Mouse (Mus musculus): ENCODE results near the gene Nap1l4.

Nap1l4 gene

GRCm38 (mm10) chr7:143513763-143514415 is 35.0 kb downstream of the Nap1l4 start:
- no peak for DNase-seq

- no peak for DNase-seq
Measured at GRCm38 (mm10) chr7:143511335-143511712, 37.6 kb downstream of the Nap1l4 start.

DNA sequence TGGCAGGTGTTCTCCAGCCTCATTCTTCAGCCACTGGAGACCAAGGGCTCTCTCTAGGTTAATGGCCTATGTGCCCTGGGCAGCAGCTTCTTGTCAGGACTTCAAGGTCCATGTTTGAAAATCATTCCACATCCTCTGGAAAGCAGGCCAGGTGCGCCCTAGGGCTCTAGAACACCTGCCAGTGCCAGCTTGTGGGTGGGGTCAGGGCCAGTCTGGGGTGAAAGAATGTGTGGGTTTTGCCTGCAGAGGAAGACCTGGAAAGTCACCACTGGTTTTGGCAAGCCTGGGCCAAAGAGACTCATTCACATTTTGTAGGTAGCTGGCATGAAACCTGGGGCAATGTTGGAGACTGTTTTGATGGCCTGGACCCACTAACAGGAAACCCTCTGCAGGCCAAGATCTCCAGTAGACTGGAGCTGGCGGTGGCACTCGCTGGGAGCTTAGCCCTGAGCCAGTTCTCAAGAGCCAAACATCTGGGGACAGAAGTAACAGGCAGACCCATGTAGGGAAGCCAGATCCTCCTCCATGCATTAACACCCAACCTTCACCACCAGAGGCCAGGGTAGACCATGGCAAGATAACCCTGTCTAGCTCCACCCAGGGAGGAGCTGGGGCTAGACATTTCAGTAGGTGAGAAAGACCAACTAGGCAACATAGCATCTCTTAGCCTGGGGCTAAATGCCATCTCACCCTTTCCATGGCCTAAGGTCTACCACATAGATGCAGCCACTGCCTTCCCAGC is 38.1 kb downstream of the Nap1l4 start:
- no peak for DNase-seq

DNA sequence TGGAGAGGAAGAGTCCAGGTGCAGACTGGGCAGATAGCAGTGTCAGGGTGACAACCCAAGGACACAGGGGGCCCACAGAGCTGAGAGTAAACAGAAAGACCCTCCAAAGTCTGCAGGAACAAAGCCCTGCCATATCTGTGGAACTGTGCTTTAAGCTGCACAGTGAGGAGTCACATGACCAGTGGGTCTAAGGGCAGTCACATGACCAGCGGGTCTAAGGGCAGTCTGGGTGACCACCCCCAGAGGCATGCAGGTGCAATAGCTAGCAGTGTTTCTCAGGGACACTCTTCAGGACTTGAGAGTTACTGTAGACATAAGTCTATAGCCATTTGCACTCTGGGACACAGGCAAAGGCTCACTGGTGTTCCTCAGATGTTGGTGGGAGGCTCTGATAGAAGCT is 39.3 kb downstream of the Nap1l4 start:
- no peak for DNase-seq

DNA sequence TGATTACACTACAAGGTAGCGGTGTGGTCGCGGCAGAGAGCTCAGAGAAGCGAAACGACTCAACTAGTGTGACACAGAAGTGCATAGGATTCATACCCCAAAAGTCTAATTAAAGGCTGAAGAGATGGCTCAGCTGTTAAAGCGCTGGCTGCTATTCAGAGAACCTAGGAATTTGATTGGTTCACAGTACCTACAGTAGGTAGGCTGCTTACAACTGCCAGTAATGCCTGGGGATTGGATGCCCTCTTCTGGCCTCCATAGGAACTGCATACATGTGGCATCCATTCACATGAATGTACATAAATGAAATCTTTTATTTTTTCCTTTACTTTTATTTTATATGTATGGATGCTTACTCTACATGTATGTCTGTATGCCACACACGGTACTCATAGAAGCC is 42.2 kb downstream of the Nap1l4 start:
- peak; percentile 62 to 67 for DNase-seq

DNA sequence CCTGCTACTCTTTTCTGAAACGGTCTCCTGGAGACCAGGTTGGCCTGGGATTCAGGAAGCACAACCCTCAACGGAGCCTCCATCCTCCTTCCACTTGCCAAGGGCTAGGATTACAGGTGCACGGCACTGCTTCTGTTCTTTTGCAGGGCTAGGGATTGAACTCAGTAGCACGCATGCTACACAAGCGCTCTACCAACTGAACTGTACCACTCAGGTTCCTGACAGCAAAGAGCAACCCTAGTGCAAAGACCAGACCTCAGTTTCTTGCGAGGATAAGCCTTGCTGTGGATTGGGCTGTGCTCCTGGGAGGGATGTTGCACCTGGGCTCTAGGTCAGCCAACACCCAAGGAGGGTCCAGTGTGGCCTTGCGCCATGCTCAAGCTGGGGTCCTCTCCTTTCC is 42.6 kb downstream of the Nap1l4 start:
- no peak for DNase-seq

- DNase-seq: peak; percentile 81 to 83
Measured at GRCm38 (mm10) chr7:143505823-143506222, 43.1 kb downstream of the Nap1l4 start.

GRCm38 (mm10) chr7:143505411-143505810 is 43.5 kb downstream of the Nap1l4 start:
- no peak for DNase-seq

DNA sequence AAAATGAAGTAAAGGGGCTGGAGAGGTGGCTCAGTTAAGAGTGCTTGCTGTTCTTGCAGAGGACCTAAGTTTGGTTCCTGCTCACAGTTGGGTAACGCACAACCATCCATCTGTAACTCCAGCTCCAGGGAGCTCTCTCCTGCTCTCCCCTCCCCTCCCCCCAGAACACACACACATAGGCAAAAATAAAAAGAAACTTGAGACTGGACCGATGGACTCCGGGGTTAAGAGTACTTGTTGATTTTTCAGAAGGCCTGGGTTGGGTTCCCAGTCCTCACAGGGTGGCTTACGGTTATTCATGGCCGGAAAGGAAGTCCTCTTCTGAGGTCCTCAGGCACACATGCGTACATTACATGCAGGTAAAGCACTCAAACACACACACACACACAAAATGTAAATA is 45.0 kb downstream of the Nap1l4 start:
- DNase-seq: no peak

- DNase-seq: no peak
Measured at GRCm38 (mm10) chr7:143502418-143503200, 46.3 kb downstream of the Nap1l4 start, which contains the start of gene Phlda2. Gene Phlda2 (minus strand): TSS chr7:143503150.

GRCm38 (mm10) chr7:143501643-143502417 is 47.1 kb downstream of the Nap1l4 start:
- DNase-seq: peak in 1 of 2 experiments; percentile 16

GRCm38 (mm10) chr7:143500912-143501311 is 48.0 kb downstream of the Nap1l4 start:
- no peak for DNase-seq

DNA sequence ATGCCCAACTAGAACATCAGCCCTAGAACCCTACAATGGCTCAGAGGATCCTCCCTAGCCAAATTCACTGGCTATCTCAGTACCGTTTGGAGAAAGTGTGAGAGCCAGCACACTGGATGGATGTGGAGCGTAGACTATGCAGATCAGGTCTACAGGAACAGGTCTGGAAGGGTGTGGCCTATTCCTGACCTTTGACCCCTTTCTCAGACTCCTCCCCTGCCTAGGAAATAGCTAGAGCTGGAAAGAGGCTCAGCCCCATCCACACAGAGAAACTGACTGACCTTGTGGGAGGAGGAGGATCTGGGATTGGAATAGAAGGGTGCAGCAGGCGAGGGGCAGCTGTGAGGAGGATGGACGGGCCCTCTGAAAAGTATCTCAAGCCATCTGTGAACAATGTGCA is 50.3 kb downstream of the Nap1l4 start:
- DNase-seq: no peak

DNA sequence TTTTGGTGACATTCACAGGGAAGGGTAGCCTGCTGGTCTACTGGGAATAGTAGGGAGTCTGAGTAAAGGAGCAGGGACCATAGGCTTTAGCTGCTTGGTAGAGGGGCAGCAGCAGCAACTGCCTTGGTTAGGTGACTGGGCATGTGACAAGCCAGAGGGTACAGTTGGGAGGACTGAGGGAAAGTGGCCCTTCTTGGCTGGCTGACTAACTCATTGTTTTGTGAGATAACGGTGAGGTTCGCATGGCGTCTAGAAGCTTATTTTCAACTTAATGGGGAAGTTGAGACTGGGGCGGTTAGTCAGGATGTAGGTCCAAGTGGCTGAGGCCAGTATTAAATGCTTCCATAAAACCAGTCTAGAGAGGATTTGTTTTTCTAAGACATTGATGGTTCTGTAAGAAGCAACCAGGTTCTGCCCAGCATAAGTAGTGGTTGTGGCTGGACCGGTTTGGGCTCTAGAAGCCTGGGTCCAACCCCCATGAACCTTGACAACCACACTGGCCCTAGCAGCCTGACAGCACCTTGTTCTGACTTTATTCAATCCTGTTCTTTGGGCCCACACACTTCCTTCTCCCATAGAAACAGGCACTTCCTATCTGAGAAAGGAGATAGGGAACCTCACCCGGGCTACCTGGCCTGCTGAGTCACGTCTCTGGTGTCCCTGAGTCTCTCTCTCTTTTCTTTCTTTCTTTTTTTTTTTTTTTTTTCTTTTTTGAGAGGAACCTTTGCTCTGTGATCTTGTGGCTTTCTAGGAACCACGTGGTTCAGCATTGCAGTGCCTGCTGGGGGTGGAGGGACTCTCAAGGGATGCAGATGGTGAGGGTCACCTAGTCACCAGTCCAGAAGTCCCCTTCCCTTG is 53.6 kb downstream of the Nap1l4 start:
- DNase-seq: no peak

DNA sequence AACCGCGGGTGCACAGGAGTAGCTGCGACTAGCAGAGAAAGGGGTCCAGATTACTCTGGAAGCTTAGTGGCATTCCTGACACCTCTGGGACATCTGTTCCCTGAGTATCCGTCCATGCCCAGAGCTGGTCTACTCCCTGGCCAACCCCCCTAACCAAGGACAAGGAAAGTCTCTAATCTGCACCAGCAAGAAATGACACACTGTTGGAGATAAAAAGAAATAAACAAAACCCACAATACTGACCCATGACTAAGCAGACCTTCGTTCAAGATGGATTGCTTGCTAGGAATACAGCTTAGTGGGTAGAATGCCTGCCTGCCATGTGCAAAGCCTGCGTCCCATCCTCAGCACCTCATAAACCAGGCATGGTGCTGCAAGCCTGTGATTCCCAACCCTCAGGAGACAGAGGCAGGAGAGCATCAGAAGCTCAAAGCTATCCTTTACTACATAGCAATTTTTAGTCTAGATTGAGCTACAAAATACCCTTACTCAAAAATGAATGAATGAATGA is 55.2 kb downstream of the Nap1l4 start:
- DNase-seq: no peak

- DNase-seq: no peak
Measured at GRCm38 (mm10) chr7:143489735-143490134, 59.2 kb downstream of the Nap1l4 start.

DNA sequence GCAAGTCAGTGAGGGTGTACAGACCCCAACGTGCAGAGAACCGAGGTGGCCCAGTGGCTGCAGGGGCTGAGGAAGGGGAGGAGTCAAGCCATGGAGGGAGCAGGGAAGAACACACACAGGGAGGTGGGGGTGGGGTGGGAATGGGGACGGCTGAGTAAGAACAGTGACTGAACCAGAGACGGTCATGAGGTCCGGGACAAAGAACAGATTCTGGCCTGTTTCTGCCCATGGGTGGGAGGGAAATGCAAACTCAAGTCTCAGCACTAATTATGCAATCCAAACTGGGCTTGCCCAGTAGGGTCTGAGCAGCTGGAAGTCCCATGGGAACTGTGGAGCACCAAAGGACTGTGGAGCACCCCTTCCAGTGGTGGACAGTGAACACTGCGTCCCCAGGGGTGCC is 66.4 kb downstream of the Nap1l4 start:
- no peak for DNase-seq

DNA sequence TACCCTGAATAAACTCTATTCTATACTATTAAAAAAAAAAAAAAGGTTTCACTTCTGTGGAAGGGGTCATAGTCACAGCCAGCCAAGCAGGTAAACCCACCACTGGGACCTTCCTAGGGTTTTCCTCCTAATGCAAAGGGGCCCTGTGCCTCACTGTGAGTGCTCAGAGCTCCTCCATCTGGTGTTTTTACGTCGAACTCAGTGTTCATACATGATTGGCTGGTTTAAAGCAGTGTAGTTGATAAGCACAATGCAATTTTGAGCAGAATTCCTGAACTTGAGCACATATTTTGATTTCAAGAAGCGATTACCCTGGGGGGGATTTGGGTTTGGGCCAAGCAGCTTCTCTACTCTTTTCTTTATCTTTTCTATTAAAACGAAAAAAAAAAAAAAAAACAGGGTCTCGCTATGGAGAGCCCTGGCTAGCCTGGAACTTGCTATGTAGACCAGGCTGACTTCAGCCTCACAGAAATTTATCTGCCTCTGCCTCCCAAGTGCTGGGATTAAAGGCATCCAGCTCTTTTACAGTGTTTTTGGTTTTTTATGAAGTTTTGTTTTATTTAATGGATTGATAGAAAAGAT is 67.0 kb downstream of the Nap1l4 start:
- no peak for DNase-seq

DNA sequence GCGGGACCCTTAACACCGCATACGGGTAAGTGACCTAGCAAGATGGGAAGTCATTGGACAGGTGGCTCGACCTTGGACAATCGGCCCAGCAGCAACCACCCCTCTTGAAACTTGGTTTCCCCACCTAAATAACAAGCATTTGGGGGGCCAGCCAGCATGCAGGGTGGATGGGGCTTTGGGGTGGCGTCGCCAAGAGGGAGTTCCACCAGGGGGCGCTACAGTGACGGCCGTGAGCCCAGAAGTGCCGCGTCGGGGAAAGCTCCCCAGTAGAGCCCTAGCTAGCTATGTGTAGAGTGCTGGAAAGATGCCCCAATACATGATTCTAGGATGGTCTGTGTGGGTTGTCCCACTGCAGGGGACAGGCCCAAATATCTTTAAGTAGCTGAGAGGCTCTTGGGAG is 68.4 kb downstream of the Nap1l4 start:
- DNase-seq: peak; percentile 72 to 73

- DNase-seq: no peak
Measured at GRCm38 (mm10) chr7:143477800-143478199, 71.1 kb downstream of the Nap1l4 start.

DNA sequence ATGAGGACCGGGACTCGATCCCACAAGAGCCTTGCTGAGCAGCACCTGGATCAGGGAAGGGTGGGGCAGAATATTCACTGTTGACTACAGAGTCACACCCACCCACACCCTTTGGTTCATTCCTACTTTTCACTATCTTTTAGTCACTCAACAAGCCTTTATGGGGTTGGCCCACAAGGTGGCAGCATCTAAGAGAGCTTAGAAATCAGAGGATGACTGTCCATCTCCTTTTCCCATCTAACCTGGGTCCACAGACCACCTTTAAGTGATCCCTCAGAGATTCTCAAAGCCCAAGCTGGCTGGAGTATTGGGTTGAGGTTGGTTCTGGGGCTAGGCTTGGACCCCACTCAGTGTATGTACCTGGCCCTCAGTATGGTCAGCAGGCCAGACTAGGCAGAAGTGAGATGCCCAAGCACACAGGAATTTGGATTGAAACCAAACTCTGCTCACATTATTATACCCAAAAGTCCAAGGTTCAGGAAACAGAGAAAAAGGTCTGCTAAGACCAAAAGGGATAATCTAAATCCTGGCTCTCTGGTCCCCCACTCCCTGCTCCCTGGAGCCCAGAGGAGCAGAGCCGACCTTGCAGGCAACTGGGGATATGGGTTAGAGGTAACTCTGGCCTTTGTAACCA is 72.1 kb downstream of the Nap1l4 start:
- no peak for DNase-seq

Measured in B cell, adult 2 months (primary cell).